Mouse (Mus musculus) layer of hippocampus, postnatal 14 days (tissue): ENCODE measurements around the gene Eef1akmt3. TPM values are rescaled to one million over a fixed set of nuclear protein-coding genes. Genes with fewer than 3 reads are reported as not detected.
A peak's percentile ranks its signal among the peaks of the same experiment; 100 is the strongest.

Experiments
- DNase-seq, 2 experiments: peaks; one replicate each; pipeline ENCODE4 v3.0.0; 2021 to 2022; ENCODE audit warnings: low spot score in 2 of 2, mixed read lengths in 1 of 2
- total RNA-seq, 2 experiments: library from RNA; stranded (reverse); gene quantifications; 2 replicates each; pipeline ENCODE4 v1.2.3; 2021

The Eef1akmt3 gene
- total RNA-seq, 2 experiments from 2014 or later, result 0.36 to 0.41 TPM

- no peak for DNase-seq
Measured at GRCm38 (mm10) chr10:127055406-127055805, 14.1 kb upstream of the Eef1akmt3 start.

GRCm38 (mm10) chr10:127054646-127055045 is 13.3 kb upstream of the Eef1akmt3 start:
- no peak for DNase-seq

GRCm38 (mm10) chr10:127050119-127050474 is 8.8 kb upstream of the Eef1akmt3 start:
- no peak for DNase-seq

GRCm38 (mm10) chr10:127049395-127050118 is 8.2 kb upstream of the Eef1akmt3 start:
- DNase-seq, result no peak

- no peak for DNase-seq
Measured at GRCm38 (mm10) chr10:127048608-127049394, 7.5 kb upstream of the Eef1akmt3 start.

GRCm38 (mm10) chr10:127047954-127048353 is 6.6 kb upstream of the Eef1akmt3 start, which contains the start of gene Cyp27b1:
Gene Cyp27b1, plus strand, starts transcription at chr10:127048250.
- DNase-seq, result no peak

- DNase-seq, result no peak
Measured at GRCm38 (mm10) chr10:127043187-127043586, 1.9 kb upstream of the Eef1akmt3 start.

- DNase-seq, result no peak
Measured at GRCm38 (mm10) chr10:127042468-127043115, 1.3 kb upstream of the Eef1akmt3 start.

GRCm38 (mm10) chr10:127041774-127042338 is 543 bp upstream of the Eef1akmt3 start:
- peak; percentile 91 to 93 for DNase-seq

GRCm38 (mm10) chr10:127040569-127041214 is 621 bp downstream of the Eef1akmt3 start:
- DNase-seq, result no peak

- DNase-seq, result no peak
Measured at GRCm38 (mm10) chr10:127037641-127038040, 3.7 kb downstream of the Eef1akmt3 start.

- DNase-seq, result no peak
Measured at GRCm38 (mm10) chr10:127036273-127036672, 5.0 kb downstream of the Eef1akmt3 start.

- no peak for DNase-seq
Measured at GRCm38 (mm10) chr10:127033301-127033741, 8.0 kb downstream of the Eef1akmt3 start.

- peak; percentile 87 to 94 for DNase-seq
Measured at GRCm38 (mm10) chr10:127030336-127031296, 10.7 kb downstream of the Eef1akmt3 start, which contains the start of gene Tsfm. Gene Tsfm, minus strand, starts transcription at chr10:127030840.

GRCm38 (mm10) chr10:127018422-127018821 is 22.9 kb downstream of the Eef1akmt3 start:
- DNase-seq, result no peak

- DNase-seq, result no peak
Measured at GRCm38 (mm10) chr10:127017071-127017470, 24.2 kb downstream of the Eef1akmt3 start.

- no peak for DNase-seq
Measured at GRCm38 (mm10) chr10:127016488-127016887, 24.8 kb downstream of the Eef1akmt3 start.

- DNase-seq, result no peak
Measured at GRCm38 (mm10) chr10:127003806-127004205, 37.5 kb downstream of the Eef1akmt3 start.

- DNase-seq, result no peak
Measured at GRCm38 (mm10) chr10:127003334-127003733, 38.0 kb downstream of the Eef1akmt3 start.

- DNase-seq, result no peak
Measured at GRCm38 (mm10) chr10:127002765-127003164, 38.5 kb downstream of the Eef1akmt3 start.
